Mouse (Mus musculus) hindbrain, embryonic 11.5 days (tissue): ENCODE results near the gene Tinagl1. TPM values are rescaled to one million over a fixed set of nuclear protein-coding genes. Genes with fewer than 3 reads are reported as not detected.
A peak's percentile ranks its signal among the peaks of the same experiment; 100 is the strongest.

Experiments
- ATAC-seq: fragments of 200-750 bp; cut with Nextera tagmentation; 2 replicates; pipeline ENCODE4 v1.8.0; 2017; ENCODE audit warnings: mild to moderate bottlenecking, moderate TSS enrichment, moderate library complexity; ENCODE audit not compliant: low FRiP score
- DNase-seq: peaks from one replicate; pipeline ENCODE4 v3.0.0-alpha.2; 2015; ENCODE audit warnings: low spot score
- H3K27ac ChIP-seq: fragments of 300-500 bp; sonication (generic); 2 replicates; pipeline ENCODE4 v1.5.1; 2014; ENCODE audit warnings: mild to moderate bottlenecking, low read depth, low read length
- H3K27me3 ChIP-seq: fragments of 300-500 bp; sonication (generic); 2 replicates; pipeline ENCODE4 v1.6.1; 2014; ENCODE audit warnings: mild to moderate bottlenecking, low read length, moderate library complexity, mixed read lengths; ENCODE audit not compliant: control insufficient read depth, insufficient read depth
- H3K36me3 ChIP-seq: fragments of 300-500 bp; sonication (generic); 2 replicates; pipeline ENCODE4 v1.6.1; 2014; ENCODE audit warnings: mild to moderate bottlenecking, low read length, moderate library complexity, mixed read lengths; ENCODE audit not compliant: control insufficient read depth, insufficient read depth
- H3K4me1 ChIP-seq: fragments of 300-500 bp; sonication (generic); replicated peaks from 2 replicates; pipeline ENCODE4 v1.6.1; 2014; ENCODE audit warnings: low read length, mixed read lengths; ENCODE audit not compliant: control insufficient read depth, insufficient read depth
- H3K4me2 ChIP-seq: fragments of 300-500 bp; sonication (generic); replicated peaks from 2 replicates; pipeline ENCODE4 v1.6.1; 2014; ENCODE audit warnings: mild to moderate bottlenecking, low read depth, low read length
- H3K4me3 ChIP-seq: fragments of 300-500 bp; sonication (generic); 2 replicates; pipeline ENCODE4 v1.5.1; 2014; ENCODE audit warnings: low read depth, low read length
- H3K9ac ChIP-seq: fragments of 300-500 bp; sonication (generic); 2 replicates; pipeline ENCODE4 v1.6.1; 2014; ENCODE audit warnings: low read depth, low read length
- H3K9me3 ChIP-seq: fragments of 300-500 bp; sonication (generic); 2 replicates; pipeline ENCODE4 v1.6.1; 2016; ENCODE audit warnings: low read length; ENCODE audit not compliant: control insufficient read depth
- WGBS: fragments of 180-500 bp; shearing (Covaris S2); extraction: QIAGEN DNeasy Blood & Tissue Kit; methylation state at CpG from one replicate; pipeline ENCODE4 v1.1.7; 2014; 5-methylcytosine and 5-hydroxymethylcytosine counted together
- polyA plus RNA-seq: library from polyadenylated mRNA; unstranded; fragments of >200 nt; fragmentation: Nextera tagmentation; extraction: Ambion mirVana; gene quantifications from 2 replicates; pipeline ENCODE4 v1.2.1, GENCODE M21; 2014

The Tinagl1 gene
- polyA plus RNA-seq, 1 experiment from 2014 or later = 10.0 TPM

DNA sequence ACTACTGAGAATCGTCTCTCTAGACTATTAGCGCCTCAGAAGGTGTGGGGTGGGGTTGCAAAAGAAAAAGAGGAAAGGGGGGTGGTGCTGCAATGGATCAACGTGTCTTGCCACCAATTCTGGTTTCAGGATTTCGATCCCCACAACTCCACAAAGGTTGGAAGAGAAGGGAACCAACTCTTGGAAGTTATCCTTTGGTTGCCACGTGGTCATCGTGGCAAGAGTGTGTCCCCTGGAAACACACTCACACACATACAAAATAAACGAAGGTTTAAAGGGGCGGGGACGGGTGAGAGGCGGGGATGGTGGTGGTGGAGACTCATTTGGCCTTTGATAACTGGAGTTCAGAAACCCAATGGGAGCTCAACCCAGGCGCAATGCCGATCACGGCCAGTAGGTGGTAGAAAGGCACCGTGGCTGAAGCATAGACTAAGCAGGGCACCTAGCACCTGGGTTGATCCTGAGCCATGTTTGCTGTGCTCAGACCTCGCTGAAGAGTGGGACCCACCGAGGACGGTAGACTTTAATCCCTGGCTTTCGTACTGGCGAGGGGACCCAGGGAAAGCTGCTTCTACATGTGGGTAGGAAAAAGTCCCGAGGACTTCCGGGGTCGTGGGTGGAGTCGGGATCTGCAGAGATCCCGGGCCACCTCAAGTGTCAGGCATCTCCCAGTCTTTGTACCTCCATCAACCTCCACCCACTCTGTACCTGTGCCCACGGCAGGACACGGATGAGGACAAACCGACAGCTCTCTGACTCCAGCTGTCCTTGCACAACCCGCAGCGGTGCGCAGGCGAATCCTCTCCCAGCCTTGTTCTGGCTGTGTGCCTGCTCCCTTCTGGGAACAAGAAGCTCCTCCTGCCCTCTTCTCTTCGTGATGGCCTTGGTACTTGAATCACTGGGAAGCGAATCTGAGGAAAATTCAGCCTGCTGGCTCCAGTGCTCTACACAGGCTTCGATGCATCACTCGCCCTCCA lies 24.1 kb upstream of the Tinagl1 start:
- Histone ChIP-seq H3K36me3 (no peaks in the 10 kb centered on the region), H3K4me1 (no peaks in the 10 kb centered on the region), H3K27ac (no peak overlapping the region), H3K27me3 (no peaks in the 10 kb centered on the region), H3K4me2 (peak overlapping the region; percentile 31), H3K9me3 (no peaks in the 10 kb centered on the region), H3K4me3 (peak overlapping the region; percentile 18), H3K9ac (peak overlapping the region; percentile 38)
- ATAC-seq (0 out of 2 replicates have a peak, but pooled peaks have one; percentile 66), DNase-seq (peak; percentile 92)
- WGBS = 19% methylated on average over 35 of the region's 35 CpGs

GRCm38 (mm10) chr4:130196542-130196941 lies 21.6 kb upstream of the Tinagl1 start:
- WGBS = 88% methylated on average over 8 of the region's 8 CpGs
- H3K4me2 ChIP-seq = no peak overlapping the region

DNA sequence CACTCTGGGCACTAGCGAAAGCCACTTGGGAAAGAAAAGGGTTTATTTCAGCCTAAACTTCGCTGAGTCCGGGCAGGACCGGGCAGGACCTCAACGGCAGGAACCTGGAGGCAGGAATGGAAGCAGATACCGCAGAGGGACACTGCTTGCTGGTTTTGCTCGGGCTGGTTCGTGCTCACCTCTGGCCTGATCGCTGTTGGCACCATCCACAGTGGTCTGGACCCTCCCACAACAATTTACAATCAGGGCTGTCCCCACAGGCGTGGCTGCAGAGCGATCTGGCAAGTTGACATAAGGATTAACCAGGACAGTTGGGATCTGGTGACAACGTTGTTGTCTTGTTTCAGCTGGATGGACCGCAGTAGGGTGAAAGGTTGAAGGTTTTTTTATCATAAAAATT lies 21.0 kb upstream of the Tinagl1 start:
- no peaks in the 10 kb centered on the region for H3K36me3 ChIP-seq
- no peak overlapping the region for H3K9ac ChIP-seq
- WGBS = 79% methylated on average over 13 of the region's 13 CpGs
- H3K27me3 ChIP-seq = no peaks in the 10 kb centered on the region
- no peak overlapping the region for H3K4me3 ChIP-seq
- H3K9me3 ChIP-seq = no peaks in the 10 kb centered on the region
- no peak overlapping the region for H3K4me2 ChIP-seq
- no peaks in the 10 kb centered on the region for H3K4me1 ChIP-seq
- no peak overlapping the region for H3K27ac ChIP-seq
- ATAC-seq (no peak), DNase-seq (no peak)

More at GRCm38 (mm10) chr4:130196542-130196941, 21.6 kb upstream of the Tinagl1 start:
- DNase-seq (no peak), ATAC-seq (no peak)
- Histone ChIP-seq H3K27me3 (no peaks in the 10 kb centered on the region), H3K36me3 (no peaks in the 10 kb centered on the region), H3K9me3 (no peaks in the 10 kb centered on the region), H3K4me1 (no peaks in the 10 kb centered on the region), H3K9ac (no peak overlapping the region), H3K27ac (no peak overlapping the region), H3K4me3 (no peak overlapping the region)

DNA sequence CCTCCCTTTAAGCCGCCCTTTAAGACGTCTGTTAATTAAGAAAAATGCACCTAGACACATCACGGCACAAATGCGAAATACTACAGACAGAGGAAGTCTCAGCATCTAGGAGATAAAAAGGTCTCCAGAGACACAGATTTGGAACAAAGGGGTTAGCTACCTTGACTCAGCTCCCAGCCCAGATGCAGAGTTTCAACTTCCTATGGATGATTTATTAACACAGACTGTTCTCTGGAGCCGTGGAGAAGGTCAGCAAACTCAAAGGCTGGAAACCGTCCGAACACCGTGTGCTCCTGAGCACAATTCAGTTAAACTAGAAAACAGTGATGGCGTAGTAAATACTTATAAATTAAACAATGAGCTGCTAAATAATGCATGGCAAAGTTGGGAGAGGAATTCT lies 17.3 kb upstream of the Tinagl1 start:
- no peaks in the 10 kb centered on the region for H3K4me1 ChIP-seq
- H3K4me2 ChIP-seq = no peak overlapping the region
- no peak overlapping the region for H3K4me3 ChIP-seq
- H3K9me3 ChIP-seq = no peaks in the 10 kb centered on the region
- H3K9ac ChIP-seq = no peak overlapping the region
- DNase-seq (no peak), ATAC-seq (no peak)
- no peaks in the 10 kb centered on the region; the same call in 1 of the 2 replicates for H3K27me3 ChIP-seq
- H3K36me3 ChIP-seq = no peaks in the 10 kb centered on the region
- WGBS = 76% methylated on average over 9 of the region's 9 CpGs
- H3K27ac ChIP-seq = no peak overlapping the region

GRCm38 (mm10) chr4:130189606-130190005 lies 14.7 kb upstream of the Tinagl1 start:
- ATAC-seq (no peak), DNase-seq (no peak)
- H3K4me3 ChIP-seq = no peak overlapping the region
- no peak overlapping the region for H3K27ac ChIP-seq
- no peak overlapping the region for H3K9ac ChIP-seq
- H3K36me3 ChIP-seq = no peaks in the 10 kb centered on the region
- H3K4me2 ChIP-seq = no peak overlapping the region
- H3K4me1 ChIP-seq = no peaks in the 10 kb centered on the region
- no peaks in the 10 kb centered on the region for H3K9me3 ChIP-seq
- no peaks in the 10 kb centered on the region; the same call in 1 of the 2 replicates for H3K27me3 ChIP-seq
- WGBS = 74% methylated on average over 7 of the region's 7 CpGs

GRCm38 (mm10) chr4:130188806-130189297 lies 13.9 kb upstream of the Tinagl1 start:
- 0 out of 2 replicates have a peak, but pooled peaks have one; percentile 38 for ATAC-seq
- H3K9me3 ChIP-seq = no peaks in the 10 kb centered on the region

DNA sequence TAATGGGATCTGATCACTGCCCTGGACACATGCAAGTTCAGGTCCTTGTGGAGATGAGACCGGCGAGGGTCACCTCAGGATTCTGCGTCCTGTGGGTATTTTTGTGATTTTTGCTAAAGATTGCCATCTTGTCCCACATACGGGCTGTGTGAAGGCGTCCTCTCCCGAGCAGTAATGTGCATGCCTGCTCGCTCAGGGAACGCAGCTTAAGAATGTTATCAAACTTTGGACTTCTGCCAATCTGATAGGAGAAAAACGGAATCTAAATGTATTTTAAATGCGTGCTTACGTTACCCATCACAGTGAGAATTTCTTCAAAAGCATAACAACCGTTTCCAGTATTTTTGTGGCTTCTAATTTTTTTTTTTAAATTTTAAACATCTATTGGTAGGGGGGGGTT lies 12.0 kb upstream of the Tinagl1 start:
- ATAC-seq = no peak
- no peaks in the 10 kb centered on the region; the same call in 1 of the 2 replicates for H3K27me3 ChIP-seq
- no peaks in the 10 kb centered on the region for H3K36me3 ChIP-seq
- H3K4me1 ChIP-seq = no peaks in the 10 kb centered on the region
- WGBS = 91% methylated on average over 12 of the region's 12 CpGs
- no peak overlapping the region for H3K9ac ChIP-seq
- no peak overlapping the region for H3K4me3 ChIP-seq
- no peak for DNase-seq
- no peaks in the 10 kb centered on the region for H3K9me3 ChIP-seq
- no peak overlapping the region for H3K27ac ChIP-seq
- no peak overlapping the region for H3K4me2 ChIP-seq

More at GRCm38 (mm10) chr4:130188806-130189297, 13.9 kb upstream of the Tinagl1 start:
- Histone ChIP-seq H3K4me1 (no peaks in the 10 kb centered on the region), H3K9ac (no peak overlapping the region), H3K36me3 (no peaks in the 10 kb centered on the region), H3K27ac (no peak overlapping the region), H3K4me2 (no peak overlapping the region), H3K4me3 (peak overlapping the region; percentile 18), H3K27me3 (no peaks in the 10 kb centered on the region; the same call in 1 of the 2 replicates)
- WGBS = 3% methylated on average over 13 of the region's 13 CpGs
- DNase-seq = peak; percentile 90

GRCm38 (mm10) chr4:130186450-130186849 lies 11.5 kb upstream of the Tinagl1 start:
- no peaks in the 10 kb centered on the region for H3K36me3 ChIP-seq
- H3K27me3 ChIP-seq = no peaks in the 10 kb centered on the region; the same call in 1 of the 2 replicates
- no peak for ATAC-seq
- H3K4me1 ChIP-seq = no peaks in the 10 kb centered on the region
- no peak for DNase-seq
- no peak overlapping the region for H3K4me2 ChIP-seq
- WGBS = 92% methylated on average over 9 of the region's 9 CpGs
- no peak overlapping the region for H3K9ac ChIP-seq
- no peaks in the 10 kb centered on the region for H3K9me3 ChIP-seq
- H3K27ac ChIP-seq = no peak overlapping the region
- no peak overlapping the region for H3K4me3 ChIP-seq
